Mouse (Mus musculus) CH12.LX (cell line): ENCODE data around the gene Mapk9.

Source experiments
- CTCF ChIP-seq, 2 experiments: IDR thresholded peaks in 1 of 2; conservative IDR thresholded peaks in 1 of 2; 2 replicates each; pipeline ENCODE4 v1.5.1; 2011 to 2012; ENCODE audit warnings: low read depth in 2 of 2, low read length in 2 of 2, improper control_type of control experiment in 1 of 2, inconsistent platforms in 1 of 2, mild to moderate bottlenecking in 1 of 2, moderate library complexity in 1 of 2
- EP300 ChIP-seq: IDR thresholded peaks from 2 replicates; pipeline ENCODE4 v1.6.1; 2011; ENCODE audit warnings: low read length, improper control_type of control experiment
- ETS1 ChIP-seq: conservative IDR thresholded peaks from 2 replicates; pipeline ENCODE4 v1.6.1; 2012; ENCODE audit warnings: low read depth, mild to moderate bottlenecking, inconsistent platforms, low read length, improper control_type of control experiment, moderate library complexity
- POLR2A ChIP-seq: IDR thresholded peaks from 2 replicates; pipeline ENCODE4 v1.6.1; 2011; ENCODE audit warnings: low read depth, mild to moderate bottlenecking, improper control_type of control experiment, low read length
- ZMIZ1 ChIP-seq: IDR thresholded peaks from 2 replicates; pipeline ENCODE4 v1.6.1; 2012; ENCODE audit warnings: low read depth, mild to moderate bottlenecking, inconsistent platforms, low read length, improper control_type of control experiment

- TF ChIP-seq EP300 (no peak), CTCF (conservative IDR thresholded peaks at IDR 0.05 in 1 of 2, IDR thresholded peaks at IDR 0.05 in 1 of 2; ENCODE audit: low read depth in 2 of 2, low read length in 2 of 2) (no peak), ETS1 (no peak), ZMIZ1 (no peak), POLR2A (no peak)
Measured at GRCm38 (mm10) chr11:49923539-49923938, 77.0 kb downstream of the Mapk9 start.
